Mouse (Mus musculus) ES-Bruce4 (cell line): ENCODE measurements at regions not wholly inside any gene's neighbourhood (a gene's known extent, or its start where the extent isn't known, plus 50 kb on each side); places are given as distances from the start of the nearest gene placed in this dataset.

Source experiments
- H3K27ac ChIP-seq: 2 replicates; pipeline ENCODE4 v1.5.1; 2012; ENCODE audit warnings: low read length, inconsistent platforms; ENCODE audit not compliant: insufficient read depth
- H3K27me3 ChIP-seq: 2 replicates; pipeline ENCODE4 v1.6.1; 2012; ENCODE audit warnings: mild to moderate bottlenecking, low read length, inconsistent platforms; ENCODE audit not compliant: control insufficient read depth, poor library complexity, insufficient read depth, severe bottlenecking
- H3K36me3 ChIP-seq: 2 replicates; pipeline ENCODE4 v1.6.1; 2012; ENCODE audit warnings: inconsistent platforms, mild to moderate bottlenecking, low read length, moderate library complexity; ENCODE audit not compliant: control insufficient read depth, poor library complexity, insufficient read depth, severe bottlenecking
- H3K4me1 ChIP-seq: one replicate; pipeline ENCODE4 v1.8.1; 2011; ENCODE audit warnings: low read length; ENCODE audit not compliant: control insufficient read depth, insufficient read depth
- H3K4me3 ChIP-seq: 2 replicates; pipeline ENCODE4 v1.5.1; 2011; ENCODE audit warnings: low read depth, mild to moderate bottlenecking, low read length
- H3K9ac ChIP-seq: 2 replicates; pipeline ENCODE4 v1.6.1; 2012; ENCODE audit warnings: low read depth, mild to moderate bottlenecking, inconsistent platforms; ENCODE audit not compliant: poor library complexity, severe bottlenecking
- H3K9me3 ChIP-seq: replicated peaks from 2 replicates; pipeline ENCODE4 v1.6.1; 2012; ENCODE audit warnings: mild to moderate bottlenecking, low read length, inconsistent platforms; ENCODE audit not compliant: control insufficient read depth, poor library complexity, insufficient read depth, severe bottlenecking
- CTCF ChIP-seq: IDR thresholded peaks from one replicate; pipeline ENCODE4 v1.8.1; 2011; ENCODE audit warnings: low read depth, low read length
- EP300 ChIP-seq: IDR thresholded peaks from 2 replicates; pipeline ENCODE4 v1.6.1; 2011; ENCODE audit warnings: low read depth, low read length; ENCODE audit not compliant: insufficient read depth
- POLR2A ChIP-seq: IDR thresholded peaks from one replicate; pipeline ENCODE4 v1.8.1; 2011; ENCODE audit warnings: low read length; ENCODE audit not compliant: insufficient read depth

- no peak for TF ChIP-seq CTCF
- TF ChIP-seq POLR2A: no peak
- TF ChIP-seq EP300: no peak
- Histone ChIP-seq H3K27me3 (no peaks in the 10 kb centered on the region), H3K4me1 (no peaks in the 10 kb centered on the region), H3K36me3 (no peaks in the 10 kb centered on the region), H3K9ac (no peak overlapping the region), H3K9me3 (no peaks in the 10 kb centered on the region), H3K27ac (no peak overlapping the region), H3K4me3 (no peak overlapping the region)
Observed at GRCm38 (mm10) chr14:92674146-92674545, 1216.3 kb downstream of the Pcdh9 start.
